Mouse (Mus musculus) Patski (cell line): ENCODE measurements around the gene Lrrc27. TPM values are rescaled to one million over a fixed set of nuclear protein-coding genes. Genes with fewer than 3 reads are reported as not detected.

Experiments used
- ATAC-seq: fragments of 100-300 bp; one replicate; pipeline ENCODE4 v1.8.0; 2021
- CTCF ChIA-PET: fragments of 350-600 bp; sonication (Branson Sonifier 250); formaldehyde crosslinking; loops from one replicate; lab custom pipeline; 2022; ENCODE audit warnings: inconsistent platforms; lab: Charles Lee
- POLR2A ChIA-PET: fragments of 350-600 bp; sonication (Branson Sonifier 250); formaldehyde crosslinking; loops from one replicate; lab custom pipeline; 2022; ENCODE audit warnings: antibody characterized with exemption, inconsistent platforms; lab: Charles Lee
- DNase-seq: peaks from one replicate; pipeline ENCODE4 v3.0.0-alpha.2; 2011; ENCODE audit warnings: low read depth, low spot score
- H3K27me3 ChIP-seq: fragments of 371-371 bp; one replicate; pipeline ENCODE4 v1.5.1; 2021
- CTCF ChIP-seq: fragments of 100-300 bp; IDR thresholded peaks from one replicate; pipeline ENCODE4 v1.5.1; 2021
- in situ Hi-C: fragments of 300-500 bp; cut with MboI; formaldehyde crosslinking; loops from 3 replicates; pipeline ENCODE4 v1.11.1; 2018; ENCODE audit warnings: low pct_unique_long_range_greater_than_20kb, mixed read lengths
- polyA plus RNA-seq: library from polyadenylated mRNA; unstranded; gene quantifications from one replicate; pipeline ENCODE4 v1.2.3, GENCODE M21; 2021

The Lrrc27 gene
- polyA plus RNA-seq, 1 experiment from 2014 or later = 4.6 TPM

DNA sequence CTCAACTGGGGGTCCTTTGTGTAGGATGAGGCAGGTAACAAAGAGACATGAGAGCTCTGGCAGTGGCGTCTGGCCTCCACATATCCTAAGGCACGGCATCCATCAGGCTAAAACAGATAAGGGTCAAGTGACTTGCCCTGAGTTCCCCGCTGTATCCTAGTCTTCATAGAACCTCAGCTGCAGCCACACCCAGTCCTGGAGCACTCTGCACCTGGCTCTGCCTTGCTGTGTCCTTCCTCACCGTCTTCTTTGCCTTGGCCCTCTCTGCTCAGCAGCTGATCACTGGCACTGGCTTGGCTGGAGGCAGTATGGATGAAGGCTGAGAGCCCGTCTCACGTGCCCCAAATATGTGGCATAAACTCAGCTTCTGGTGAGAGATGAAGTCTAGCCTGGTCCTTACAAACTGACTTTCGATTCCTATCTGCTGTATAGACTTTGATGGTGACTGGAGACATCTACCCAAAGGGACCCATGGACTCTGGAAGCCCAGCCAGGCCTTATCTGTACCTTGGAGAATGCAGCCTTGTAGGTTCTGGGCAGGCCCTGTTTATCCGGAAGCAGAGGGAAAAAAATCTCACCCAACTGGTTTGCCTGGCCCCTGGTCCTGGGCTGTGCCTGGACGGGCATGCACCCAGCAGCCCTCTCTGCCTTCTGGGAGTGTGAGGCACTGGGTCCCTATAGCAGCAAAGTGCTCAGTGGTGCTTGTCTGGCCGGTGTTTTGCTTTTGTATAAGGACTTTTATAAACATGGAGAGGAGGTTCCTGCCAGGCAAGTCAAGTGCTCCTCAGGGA lies 45.2 kb downstream of the Lrrc27 start:
- no peak for DNase-seq
- no peak for ATAC-seq
- CTCF ChIA-PET = interaction anchor here (1.3 kb wide), 1 partner anchor 9 kb away, joined by 3 read pairs; no protein-coding TSS in a partner anchor
- in situ Hi-C loops = no loop called here
- H3K27me3 ChIP-seq = no peaks in the 10 kb centered on the region
- POLR2A ChIA-PET = no interaction called here
- no peak for TF ChIP-seq CTCF

DNA sequence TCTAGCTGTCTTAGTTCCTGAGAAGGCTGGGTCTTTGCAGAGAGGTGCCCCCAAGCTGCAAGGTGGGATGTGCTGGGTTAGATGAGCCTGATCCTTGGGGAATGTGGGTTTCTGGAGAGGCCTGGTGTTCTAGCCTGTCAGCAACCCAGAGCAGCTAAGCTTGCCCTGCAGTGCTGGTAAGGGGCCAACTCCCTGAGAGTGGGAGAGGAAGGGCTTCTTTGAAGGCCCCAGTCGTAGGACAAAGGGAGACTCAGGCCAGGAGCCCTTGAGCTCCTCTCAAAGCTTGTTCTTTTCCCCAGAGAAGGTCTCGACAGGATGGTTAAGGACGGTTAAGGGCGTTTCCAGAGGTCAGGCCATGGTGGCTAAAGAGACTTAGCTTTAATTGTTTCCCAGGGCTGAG lies 51.5 kb downstream of the Lrrc27 start:
- DNase-seq (no peak), ATAC-seq (no peak)
- CTCF ChIA-PET = interaction anchor here (1.1 to 4.4 kb wide), 3 partner anchors 13 to 204 kb away, joined by 3 to 21 read pairs (median 3); no protein-coding TSS in a partner anchor
- POLR2A ChIA-PET = interaction anchor here (0.6 kb wide), 1 partner anchor 442 kb away, joined by 4 read pairs; no protein-coding TSS in a partner anchor
- H3K27me3 ChIP-seq = no peaks in the 10 kb centered on the region
- in situ Hi-C loops = no loop called here
- no peak for TF ChIP-seq CTCF

- H3K27me3 ChIP-seq = no peaks in the 10 kb centered on the region
- CTCF ChIA-PET = interaction anchor here (4.4 kb wide), 1 partner anchor 14 kb away, joined by 21 read pairs; no protein-coding TSS in a partner anchor
- POLR2A ChIA-PET = interaction anchor here (1.2 kb wide), 1 partner anchor 19 kb away, joined by 4 read pairs; no protein-coding TSS in a partner anchor
- ATAC-seq = no peak
- TF ChIP-seq CTCF = no peak
- DNase-seq = no peak
- in situ Hi-C loops = no loop called here
Observed at GRCm38 (mm10) chr7:139265634-139266033, 52.8 kb downstream of the Lrrc27 start.

DNA sequence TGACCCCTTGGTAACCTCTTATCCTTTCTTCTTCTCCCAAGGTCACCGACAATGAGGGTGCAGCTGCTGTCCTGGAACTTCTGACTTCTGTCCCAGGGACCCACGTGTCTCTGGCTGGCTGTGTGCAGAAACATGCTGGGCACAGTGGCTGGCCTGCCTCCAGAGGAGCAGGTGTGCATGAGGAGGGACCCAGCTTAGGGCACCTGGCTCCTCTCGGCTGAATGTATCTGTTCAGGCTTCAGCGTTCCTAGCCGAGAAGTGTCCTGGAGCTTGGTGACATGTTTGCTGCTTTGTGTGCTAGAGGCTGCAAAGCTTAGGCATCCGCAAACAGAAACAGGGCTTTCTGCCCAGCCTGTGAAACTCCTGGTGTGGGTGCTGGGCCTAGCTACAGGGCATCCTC lies 53.6 kb downstream of the Lrrc27 start:
- ChIA-PET CTCF (no interaction called here), POLR2A (no interaction called here)
- no peak for DNase-seq
- no peak for ATAC-seq
- in situ Hi-C loops = no loop called here
- TF ChIP-seq CTCF = no peak
- no peaks in the 10 kb centered on the region for H3K27me3 ChIP-seq

GRCm38 (mm10) chr7:139266886-139267870 lies 54.4 kb downstream of the Lrrc27 start:
- TF ChIP-seq CTCF = no peak
- ATAC-seq = peak; percentile 60
- H3K27me3 ChIP-seq = no peaks in the 10 kb centered on the region
- no peak for DNase-seq
- in situ Hi-C loops = no loop called here
- ChIA-PET POLR2A (no interaction called here), CTCF (interaction anchor here (0.7 to 1.0 kb wide), 2 partner anchors 8 to 15 kb away, joined by 3 read pairs; no protein-coding TSS in a partner anchor)

DNA sequence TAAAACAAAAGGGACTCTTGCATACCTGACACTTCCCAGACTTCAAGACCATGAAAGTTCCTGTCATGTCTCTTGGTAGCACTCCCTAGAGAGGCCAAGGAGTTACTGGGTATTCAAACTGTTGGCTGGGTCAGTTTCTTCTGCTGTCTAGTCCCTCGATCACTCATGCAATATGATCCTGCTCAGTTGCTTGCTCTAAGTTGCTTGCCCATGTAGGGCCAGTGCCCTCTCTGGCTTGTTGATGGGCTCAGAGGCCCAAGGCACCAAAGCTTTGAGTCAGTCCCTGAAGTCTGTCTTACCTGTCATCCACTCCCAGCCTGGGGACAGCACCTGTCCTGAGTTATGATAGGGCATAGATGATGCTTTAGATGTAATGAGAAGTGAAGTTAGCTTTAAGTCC lies 58.0 kb downstream of the Lrrc27 start:
- ChIA-PET CTCF (interaction anchor here (1.2 to 1.7 kb wide), 2 partner anchors 9 to 24 kb away, joined by 3 to 4 read pairs; no protein-coding TSS in a partner anchor), POLR2A (interaction anchor here (1.0 kb wide), 1 partner anchor 22 kb away, joined by 4 read pairs; no protein-coding TSS in a partner anchor)
- H3K27me3 ChIP-seq = no peaks in the 10 kb centered on the region
- DNase-seq (no peak), ATAC-seq (no peak)
- in situ Hi-C loops = no loop called here
- TF ChIP-seq CTCF = no peak

DNA sequence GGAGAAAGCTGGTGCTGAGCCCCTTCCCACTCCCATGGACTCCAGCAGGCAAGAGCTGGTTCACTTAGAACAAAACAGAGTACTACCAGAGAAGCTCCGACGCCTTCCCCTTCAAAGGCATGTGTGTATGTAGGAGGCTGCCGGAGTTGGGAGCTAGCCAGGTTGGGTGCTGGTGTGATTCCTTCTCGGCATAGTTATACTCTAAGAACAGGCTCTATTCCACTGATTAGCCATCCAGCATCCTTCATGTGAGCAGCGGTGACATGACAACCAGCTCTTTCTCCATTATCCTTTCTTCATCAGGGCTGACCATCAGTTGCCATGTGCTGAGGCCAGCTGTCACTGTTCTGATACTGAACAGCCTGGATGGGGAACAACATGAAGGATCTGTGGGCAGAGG lies 59.1 kb downstream of the Lrrc27 start:
- no peak for TF ChIP-seq CTCF
- ChIA-PET CTCF (interaction anchor here (1.2 to 1.3 kb wide), 2 partner anchors 10 to 13 kb away, joined by 3 to 4 read pairs; no protein-coding TSS in a partner anchor), POLR2A (no interaction called here)
- ATAC-seq (no peak), DNase-seq (no peak)
- in situ Hi-C loops = no loop called here
- no peaks in the 10 kb centered on the region for H3K27me3 ChIP-seq

GRCm38 (mm10) chr7:139272639-139273396 lies 60.0 kb downstream of the Lrrc27 start:
- no peak for DNase-seq
- in situ Hi-C loops = no loop called here
- CTCF ChIA-PET = interaction anchor here (0.9 to 1.4 kb wide), 5 partner anchors 9 to 39 kb away, joined by 3 to 7 read pairs (median 4); no protein-coding TSS in a partner anchor
- TF ChIP-seq CTCF = no peak
- POLR2A ChIA-PET = interaction anchor here (0.6 to 1.1 kb wide), 2 partner anchors 28 to 64 kb away, joined by 3 read pairs; no protein-coding TSS in a partner anchor
- ATAC-seq = no peak
- no peaks in the 10 kb centered on the region for H3K27me3 ChIP-seq

GRCm38 (mm10) chr7:139273397-139273719 lies 60.6 kb downstream of the Lrrc27 start:
- in situ Hi-C loops = no loop called here
- DNase-seq (no peak), ATAC-seq (peak; percentile 68)
- TF ChIP-seq CTCF = no peak
- H3K27me3 ChIP-seq = no peaks in the 10 kb centered on the region
- ChIA-PET CTCF (interaction anchor here (0.9 to 1.4 kb wide), 3 partner anchors 23 to 40 kb away, joined by 3 to 7 read pairs (median 4); no protein-coding TSS in a partner anchor), POLR2A (interaction anchor here (1.1 kb wide), 1 partner anchor 29 kb away, joined by 3 read pairs; no protein-coding TSS in a partner anchor)
